Mouse (Mus musculus) gastrocnemius, adult 8-10 months (tissue): Measurements from ENCODE around the gene Ift122. TPM values are rescaled to one million over a fixed set of nuclear protein-coding genes. Genes with fewer than 3 reads are reported as not detected.

ENCODE experiments used
- DNase-seq, 2 experiments: peaks; one replicate each; pipeline ENCODE4 v3.0.0; 2022; ENCODE audit warnings: low spot score in 2 of 2
- total RNA-seq, 4 experiments: library from RNA; stranded (reverse); gene quantifications; 2 replicates each; pipeline ENCODE4 v1.2.4; 2022

Ift122 gene
- total RNA-seq, 4 experiments from 2014 or later, result 3.3 to 4.9 (median 4.0) TPM

- no peak for DNase-seq
These were observed 105.2 kb downstream of the Ift122 start for GRCm38 (mm10) chr6:115958445-115958844.

- peak; percentile 86 to 90 for DNase-seq
These were observed 106.0 kb downstream of the Ift122 start for GRCm38 (mm10) chr6:115959151-115959691.

GRCm38 (mm10) chr6:115960322-115960721 is 107.1 kb downstream of the Ift122 start:
- no peak for DNase-seq

- DNase-seq, result no peak
These were observed 108.5 kb downstream of the Ift122 start for GRCm38 (mm10) chr6:115961743-115962142.

GRCm38 (mm10) chr6:115962439-115963085 is 109.3 kb downstream of the Ift122 start:
- DNase-seq, result no peak

- no peak for DNase-seq
These were observed 110.4 kb downstream of the Ift122 start for GRCm38 (mm10) chr6:115963656-115964055.

GRCm38 (mm10) chr6:115966227-115966966 is 113.1 kb downstream of the Ift122 start:
- no peak for DNase-seq

- DNase-seq, result no peak
These were observed 114.1 kb downstream of the Ift122 start for GRCm38 (mm10) chr6:115967291-115967880.

GRCm38 (mm10) chr6:115968086-115968485 is 114.8 kb downstream of the Ift122 start:
- DNase-seq, result no peak

- DNase-seq, result no peak
These were observed 115.4 kb downstream of the Ift122 start for GRCm38 (mm10) chr6:115968700-115969099.

- no peak for DNase-seq
These were observed 115.8 kb downstream of the Ift122 start for GRCm38 (mm10) chr6:115969103-115969502.

- no peak for DNase-seq
These were observed 116.7 kb downstream of the Ift122 start for GRCm38 (mm10) chr6:115969952-115970351.

GRCm38 (mm10) chr6:115971273-115972060 is 118.2 kb downstream of the Ift122 start:
- DNase-seq, result no peak

- no peak for DNase-seq
These were observed 119.0 kb downstream of the Ift122 start for GRCm38 (mm10) chr6:115972083-115972764.

GRCm38 (mm10) chr6:115973139-115973875 is 120.0 kb downstream of the Ift122 start:
- no peak for DNase-seq

GRCm38 (mm10) chr6:115973881-115974662 is 120.8 kb downstream of the Ift122 start:
- no peak for DNase-seq

- no peak for DNase-seq
These were observed 122.3 kb downstream of the Ift122 start for GRCm38 (mm10) chr6:115975606-115976005.
